Mouse (Mus musculus) embryonic facial prominence, embryonic 11.5 days (tissue): ENCODE results near the gene Fntb. TPM values are rescaled to one million over a fixed set of nuclear protein-coding genes. Genes with fewer than 3 reads are reported as not detected.
"Not testable (repeated sequence)": the region's sequence is repeated elsewhere in the genome, so short reads cannot be mapped to it uniquely, and the experiment has no call there.

Experiments
- ATAC-seq: fragments of 200-750 bp; cut with Nextera tagmentation; replicated peaks from 2 replicates; pipeline ENCODE4 v1.8.0; 2017; ENCODE audit warnings: low read depth; ENCODE audit not compliant: insufficient number of reproducible peaks, low FRiP score, low TSS enrichment
- DNase-seq: peaks from one replicate; pipeline ENCODE4 v3.0.0-alpha.2; 2015; ENCODE audit warnings: low spot score
- H3K27ac ChIP-seq: fragments of 300-500 bp; sonication (generic); replicated peaks from 2 replicates; pipeline ENCODE4 v1.5.1; 2014; ENCODE audit warnings: mild to moderate bottlenecking, low read depth, low read length, control low read depth
- H3K27me3 ChIP-seq: fragments of 300-500 bp; sonication (generic); 2 replicates; pipeline ENCODE4 v1.6.1; 2014; ENCODE audit warnings: mild to moderate bottlenecking, low read length, moderate library complexity, mixed read lengths; ENCODE audit not compliant: control insufficient read depth, insufficient read depth
- H3K36me3 ChIP-seq: fragments of 300-500 bp; sonication (generic); replicated peaks from 2 replicates; pipeline ENCODE4 v1.6.1; 2014; ENCODE audit warnings: low read depth, mild to moderate bottlenecking, low read length, moderate library complexity, mixed read lengths; ENCODE audit not compliant: control insufficient read depth, insufficient read depth
- H3K4me1 ChIP-seq: fragments of 300-500 bp; sonication (generic); 2 replicates; pipeline ENCODE4 v1.6.1; 2014; ENCODE audit warnings: low read length, mixed read lengths; ENCODE audit not compliant: control insufficient read depth, insufficient read depth
- H3K4me2 ChIP-seq: fragments of 300-500 bp; sonication (generic); 2 replicates; pipeline ENCODE4 v1.6.1; 2014; ENCODE audit warnings: low read depth, mild to moderate bottlenecking, control low read depth, low read length, moderate library complexity
- H3K4me3 ChIP-seq: fragments of 300-500 bp; sonication (generic); 2 replicates; pipeline ENCODE4 v1.5.1; 2014; ENCODE audit warnings: low read depth, low read length, control low read depth
- H3K9ac ChIP-seq: fragments of 300-500 bp; sonication (generic); replicated peaks from 2 replicates; pipeline ENCODE4 v1.6.1; 2014; ENCODE audit warnings: mild to moderate bottlenecking, control low read depth, low read length
- H3K9me3 ChIP-seq: fragments of 300-500 bp; sonication (generic); replicated peaks from 2 replicates; pipeline ENCODE4 v1.6.1; 2016; ENCODE audit warnings: mild to moderate bottlenecking, low read length, inconsistent platforms, mixed read lengths; ENCODE audit not compliant: control insufficient read depth
- WGBS: fragments of 180-500 bp; shearing (Covaris S2); extraction: QIAGEN DNeasy Blood & Tissue Kit; methylation state at CpG from one replicate; pipeline ENCODE4 v1.1.7; 2014; 5-methylcytosine and 5-hydroxymethylcytosine counted together
- polyA plus RNA-seq: library from polyadenylated mRNA; unstranded; fragments of >200 nt; fragmentation: Nextera tagmentation; extraction: Ambion mirVana; gene quantifications from 2 replicates; pipeline ENCODE4 v1.2.1, GENCODE M21; 2014

Fntb gene
- polyA plus RNA-seq, 1 experiment from 2014 or later, result 47.7 TPM

DNA sequence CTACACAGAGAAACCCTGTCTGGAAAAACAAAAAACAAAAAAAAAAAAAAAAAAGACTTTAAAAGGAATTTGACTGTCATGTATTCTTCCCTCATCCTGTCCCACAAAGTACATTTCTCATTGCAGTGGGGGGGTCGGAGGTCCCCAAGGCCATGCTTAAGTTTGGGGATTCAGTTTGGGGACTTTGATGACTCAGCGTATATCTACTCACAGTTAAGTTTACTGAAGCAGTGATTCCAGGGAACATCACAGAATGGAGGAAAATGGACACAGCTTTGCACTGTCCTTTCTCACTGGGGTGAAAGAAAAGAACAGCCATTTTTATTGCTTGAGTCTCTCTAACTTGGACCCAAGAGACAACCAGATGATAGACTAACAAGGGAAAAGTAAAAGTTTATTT, 87.0 kb downstream of the Fntb start:
- no peaks in the 10 kb centered on the region for H3K36me3 ChIP-seq
- no peaks in the 10 kb centered on the region for H3K9me3 ChIP-seq
- 80% methylated on average over 2 of the region's 2 CpGs for WGBS
- no peak overlapping the region for H3K9ac ChIP-seq
- no peak overlapping the region for H3K27ac ChIP-seq
- no peak overlapping the region for H3K4me2 ChIP-seq
- no peaks in the 10 kb centered on the region for H3K4me1 ChIP-seq
- DNase-seq (no peak), ATAC-seq (no peak)
- H3K27me3 ChIP-seq, result no peaks in the 10 kb centered on the region
- H3K4me3 ChIP-seq, result no peak overlapping the region

DNA sequence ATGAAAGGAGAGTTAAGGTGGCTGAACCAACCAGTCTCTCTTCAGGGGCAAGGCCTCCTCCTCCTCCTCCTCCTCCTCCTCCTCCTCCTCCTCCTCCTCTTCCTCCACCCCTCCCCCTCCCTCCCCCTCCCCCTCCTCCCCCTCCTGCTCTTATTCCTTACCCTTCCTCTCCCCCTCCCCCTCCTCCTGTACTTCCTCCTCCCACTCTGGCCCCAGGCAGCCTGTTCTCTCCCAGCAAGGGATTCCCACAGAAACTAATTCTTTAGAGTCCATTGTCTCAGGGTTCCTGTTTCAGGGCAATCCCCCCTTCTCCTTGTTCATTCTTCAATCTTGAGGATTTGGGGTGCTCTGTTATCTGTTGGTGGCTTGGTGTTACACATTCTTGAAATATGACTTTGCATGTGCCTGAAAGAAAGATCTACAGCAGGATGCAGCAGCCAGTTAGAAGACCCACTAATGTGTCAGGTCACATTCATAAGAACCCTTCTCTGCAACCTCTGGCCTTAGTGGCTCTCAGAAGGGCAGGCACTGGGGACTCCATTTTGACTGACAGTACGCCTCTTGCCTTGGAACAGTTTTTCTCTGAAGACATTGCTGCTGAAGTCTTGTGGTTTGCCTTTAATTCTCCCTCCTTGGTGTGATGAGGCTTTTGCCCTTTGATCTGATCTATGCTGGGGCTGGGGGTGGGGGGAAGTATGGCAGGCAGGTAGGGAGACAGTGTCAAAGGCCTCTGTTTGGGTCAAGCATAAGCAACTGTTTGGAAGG, 88.2 kb downstream of the Fntb start:
- DNase-seq, result peak; percentile 22
- 75% methylated on average over 1 of the region's 1 CpGs for WGBS
- Histone ChIP-seq H3K9ac (no peak overlapping the region), H3K27ac (no peak overlapping the region; the same call in 1 of the 2 replicates), H3K4me1 (no peaks in the 10 kb centered on the region), H3K27me3 (no peaks in the 10 kb centered on the region), H3K4me3 (no peak overlapping the region), H3K9me3 (no peaks in the 10 kb centered on the region), H3K4me2 (no peak overlapping the region), H3K36me3 (no peaks in the 10 kb centered on the region)
- no peak for ATAC-seq

DNA sequence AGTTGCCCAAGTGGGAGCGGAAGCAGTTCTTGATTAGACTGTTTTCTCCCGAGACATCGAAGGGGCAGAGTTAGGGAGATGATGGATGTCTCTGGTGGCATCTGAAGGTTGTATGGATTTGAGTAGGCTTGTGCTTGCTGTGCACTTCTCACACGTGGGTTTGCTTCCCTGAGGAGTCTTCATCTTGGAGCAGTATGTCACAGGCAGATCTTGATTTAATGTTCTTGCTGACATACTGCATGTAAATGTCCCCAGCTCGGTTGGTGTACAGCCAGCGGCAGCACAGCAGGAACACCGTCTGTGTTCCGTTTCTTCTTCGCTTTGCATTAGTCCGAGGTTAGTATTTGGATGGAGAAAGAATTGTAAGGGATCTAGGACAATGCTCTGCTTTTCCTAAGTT, 91.7 kb downstream of the Fntb start:
- no peak overlapping the region for H3K9ac ChIP-seq
- no peaks in the 10 kb centered on the region for H3K36me3 ChIP-seq
- H3K27ac ChIP-seq, result no peak overlapping the region
- no peaks in the 10 kb centered on the region for H3K9me3 ChIP-seq
- H3K27me3 ChIP-seq, result no peaks in the 10 kb centered on the region
- ATAC-seq, result no peak
- 83% methylated on average over 10 of the region's 10 CpGs for WGBS
- no peak overlapping the region for H3K4me2 ChIP-seq
- H3K4me3 ChIP-seq, result no peak overlapping the region
- no peaks in the 10 kb centered on the region for H3K4me1 ChIP-seq
- no peak for DNase-seq

DNA sequence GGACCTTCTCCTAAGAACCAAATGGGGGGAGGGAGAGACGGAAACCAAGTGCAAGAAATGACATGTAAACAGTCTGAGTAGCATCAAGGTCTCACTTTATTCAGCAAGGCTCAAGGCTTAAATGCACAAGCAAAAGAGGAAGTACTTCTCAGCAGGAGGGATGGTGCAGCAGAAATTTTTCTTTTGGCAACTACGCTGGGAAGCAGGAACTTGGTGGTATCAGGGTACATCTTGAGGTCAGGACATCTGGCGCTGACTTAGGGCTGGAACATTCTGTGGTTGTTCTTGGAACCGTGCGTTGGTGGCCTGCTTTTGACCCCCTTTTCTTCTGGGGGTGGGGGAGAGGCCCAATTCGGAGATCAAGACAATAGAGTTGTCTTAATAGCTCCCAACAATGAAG, 93.4 kb downstream of the Fntb start:
- whole genome bisulfite sequencing, result 87% methylated on average over 6 of the region's 6 CpGs
- not testable (repeated sequence) for ATAC-seq, DNase-seq, H3K27me3 ChIP-seq, H3K36me3 ChIP-seq, H3K27ac ChIP-seq, H3K9me3 ChIP-seq, H3K4me3 ChIP-seq, H3K9ac ChIP-seq, H3K4me1 ChIP-seq, H3K4me2 ChIP-seq

DNA sequence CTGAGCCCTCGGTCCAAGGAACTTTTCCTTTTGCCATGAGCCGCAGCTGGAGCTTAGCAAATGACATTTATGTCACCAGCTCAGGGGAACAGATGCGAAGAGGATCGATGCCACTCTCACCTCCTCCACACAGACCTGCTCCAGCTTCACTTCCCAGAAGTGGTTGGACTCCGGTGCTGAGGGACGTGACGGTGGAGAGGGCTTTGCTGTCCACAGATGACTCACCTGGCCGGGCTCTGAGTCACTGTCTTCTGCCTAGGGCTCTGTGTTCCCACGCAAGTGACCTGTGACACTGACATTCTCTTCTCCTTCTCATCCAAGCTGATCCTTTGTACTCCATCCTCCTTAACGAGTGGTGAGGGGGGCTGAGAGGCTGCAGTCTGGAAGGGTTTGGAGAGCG, 98.3 kb downstream of the Fntb start:
- Histone ChIP-seq H3K27ac (no peak overlapping the region), H3K36me3 (no peaks in the 10 kb centered on the region), H3K9me3 (no peaks in the 10 kb centered on the region), H3K27me3 (no peaks in the 10 kb centered on the region), H3K4me2 (no peak overlapping the region), H3K4me3 (no peak overlapping the region), H3K4me1 (no peaks in the 10 kb centered on the region), H3K9ac (no peak overlapping the region)
- DNase-seq (no peak), ATAC-seq (no peak)
- 72% methylated on average over 11 of the region's 11 CpGs for WGBS

DNA sequence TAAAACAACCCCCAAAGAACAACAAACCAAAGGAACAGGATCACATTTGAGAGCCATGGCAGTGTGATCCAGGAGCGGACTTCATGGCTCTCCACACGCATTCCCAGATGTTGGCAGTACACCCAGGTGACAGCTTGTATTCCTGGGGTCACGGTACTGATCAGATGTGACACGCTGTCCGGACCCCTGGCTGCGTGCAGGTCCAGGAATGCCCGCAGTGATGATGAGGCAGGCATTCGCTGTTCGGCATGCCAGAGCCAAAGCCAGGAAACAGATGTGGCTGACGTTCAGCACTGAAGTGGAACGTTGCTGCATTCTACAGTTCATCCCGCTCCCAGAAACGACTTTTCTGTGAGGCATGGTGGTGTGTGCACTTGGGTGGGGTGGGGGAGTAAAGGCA, 99.9 kb downstream of the Fntb start:
- Histone ChIP-seq H3K27ac (no peak overlapping the region), H3K4me1 (no peaks in the 10 kb centered on the region), H3K9ac (no peak overlapping the region), H3K36me3 (no peaks in the 10 kb centered on the region), H3K27me3 (no peaks in the 10 kb centered on the region), H3K4me3 (no peak overlapping the region), H3K9me3 (no peaks in the 10 kb centered on the region), H3K4me2 (no peak overlapping the region)
- 65% methylated on average over 13 of the region's 13 CpGs for WGBS
- DNase-seq (peak; percentile 41), ATAC-seq (no peak)

DNA sequence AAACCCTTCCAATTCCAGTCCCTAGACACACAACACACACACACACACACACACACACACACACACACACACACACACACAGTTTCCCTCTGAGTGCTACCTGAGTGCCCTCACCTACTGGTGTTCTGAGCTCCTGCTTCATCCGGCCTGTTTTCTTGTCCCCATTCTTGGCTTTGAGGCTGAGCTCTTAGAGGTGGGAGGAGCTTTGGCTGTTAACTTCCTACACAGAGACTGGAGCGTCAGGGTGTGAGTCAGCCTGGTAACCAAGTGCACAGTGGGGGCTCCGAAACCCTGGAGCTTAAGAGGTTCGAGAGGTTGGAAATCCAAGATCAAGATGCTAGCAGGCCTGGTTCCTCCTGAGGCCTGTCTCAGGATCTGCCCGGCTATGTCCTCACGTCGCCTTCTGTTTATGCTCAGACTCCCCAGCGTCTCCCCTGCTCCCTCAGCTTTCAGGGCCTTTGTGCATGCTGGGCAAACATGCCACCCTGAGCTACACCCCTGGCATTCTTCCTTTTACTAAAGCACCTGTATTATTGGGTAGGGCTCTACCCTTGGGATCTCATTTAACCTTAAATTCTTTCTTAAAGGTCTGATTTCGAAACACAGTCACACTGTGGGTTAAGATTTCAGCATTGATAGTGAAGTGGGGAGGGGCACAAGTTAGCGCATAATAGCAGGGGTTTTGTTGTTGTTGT, 102.3 kb downstream of the Fntb start:
- Histone ChIP-seq H3K4me2 (no peak overlapping the region), H3K36me3 (no peaks in the 10 kb centered on the region), H3K4me1 (no peaks in the 10 kb centered on the region), H3K4me3 (no peak overlapping the region), H3K9me3 (no peaks in the 10 kb centered on the region), H3K9ac (no peak overlapping the region), H3K27me3 (no peaks in the 10 kb centered on the region), H3K27ac (no peak overlapping the region)
- WGBS, result 65% methylated on average over 10 of the region's 10 CpGs
- DNase-seq (no peak), ATAC-seq (no peak)

DNA sequence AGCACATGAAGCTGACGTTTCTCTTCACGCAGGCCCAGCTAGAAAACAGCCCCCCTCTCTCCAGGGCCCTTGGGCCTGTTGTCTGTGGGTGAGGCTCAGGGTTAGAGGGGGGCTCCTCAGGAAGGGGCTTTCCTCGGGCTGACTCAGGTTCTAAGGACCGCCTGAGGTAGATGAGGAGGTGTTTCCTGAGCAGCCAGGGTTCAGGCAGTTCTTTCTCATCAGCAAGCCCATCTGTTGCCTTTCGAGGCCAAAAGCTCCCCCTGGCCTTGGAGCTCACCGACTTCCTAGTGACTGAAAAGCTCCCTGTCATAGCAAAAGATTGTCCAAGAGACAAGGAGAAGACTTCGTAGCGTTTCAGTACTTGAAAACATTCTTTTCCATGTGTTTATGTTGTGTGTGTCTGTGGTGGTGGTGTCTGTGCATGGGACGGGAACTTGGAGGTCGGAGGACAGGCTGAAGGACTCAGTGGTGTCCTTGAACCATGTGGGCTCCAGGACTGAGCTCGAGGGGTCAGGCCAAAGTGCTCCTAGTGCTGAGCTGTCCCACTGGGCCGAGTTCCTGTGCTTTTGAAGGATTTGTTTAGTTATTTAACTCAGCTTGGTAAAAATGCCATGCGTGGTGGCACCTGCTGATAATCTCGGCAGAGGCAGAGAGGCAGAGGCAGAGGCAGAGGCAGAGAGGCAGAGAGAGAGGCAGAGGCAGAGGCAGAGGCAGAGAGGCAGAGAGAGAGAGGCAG, 103.2 kb downstream of the Fntb start:
- H3K4me1 ChIP-seq, result no peaks in the 10 kb centered on the region

More for the DNA sequence above, 103.2 kb downstream of the Fntb start:
- Histone ChIP-seq H3K9ac (no peak overlapping the region), H3K4me3 (no peak overlapping the region), H3K4me2 (no peak overlapping the region), H3K36me3 (no peaks in the 10 kb centered on the region), H3K27ac (no peak overlapping the region), H3K9me3 (no peaks in the 10 kb centered on the region), H3K27me3 (no peaks in the 10 kb centered on the region)
- WGBS, result 69% methylated on average over 14 of the region's 14 CpGs
- DNase-seq (no peak), ATAC-seq (no peak)
